Mouse (Mus musculus) spleen, adult 12 weeks (tissue): Measurements from ENCODE around the gene Atg101.
"Not testable (repeated sequence)": the region's sequence is repeated elsewhere in the genome, so short reads cannot be mapped to it uniquely, and the experiment has no call there.

Source experiments
- DNase-seq: peaks from one replicate; pipeline ENCODE4 v3.0.0; 2022; ENCODE audit warnings: low spot score

Gene Atg101

GRCm38 (mm10) chr15:101316913-101317813 is 33.1 kb downstream of the Atg101 start:
- DNase-seq: no peak

- DNase-seq: no peak
Observed at GRCm38 (mm10) chr15:101317814-101318500, 33.9 kb downstream of the Atg101 start.

GRCm38 (mm10) chr15:101318889-101319765 is 35.1 kb downstream of the Atg101 start:
- no peak for DNase-seq

GRCm38 (mm10) chr15:101320010-101320617 is 36.0 kb downstream of the Atg101 start:
- no peak for DNase-seq

GRCm38 (mm10) chr15:101320618-101321041 is 36.6 kb downstream of the Atg101 start:
- DNase-seq: no peak

GRCm38 (mm10) chr15:101321126-101321525 is 37.1 kb downstream of the Atg101 start:
- no peak for DNase-seq

- DNase-seq: no peak
Observed at GRCm38 (mm10) chr15:101322106-101322505, 38.0 kb downstream of the Atg101 start.

- no peak for DNase-seq
Observed at GRCm38 (mm10) chr15:101322640-101323039, 38.6 kb downstream of the Atg101 start.

- no peak for DNase-seq
Observed at GRCm38 (mm10) chr15:101323511-101323910, 39.4 kb downstream of the Atg101 start.

GRCm38 (mm10) chr15:101324409-101324808 is 40.3 kb downstream of the Atg101 start:
- not testable (repeated sequence) for DNase-seq

GRCm38 (mm10) chr15:101325991-101326534 is 42.0 kb downstream of the Atg101 start:
- DNase-seq: no peak

- peak; percentile 13 for DNase-seq
Observed at GRCm38 (mm10) chr15:101327282-101327681, 43.2 kb downstream of the Atg101 start.

GRCm38 (mm10) chr15:101328876-101329563 is 44.9 kb downstream of the Atg101 start:
- no peak for DNase-seq

GRCm38 (mm10) chr15:101329564-101329892 is 45.5 kb downstream of the Atg101 start:
- no peak for DNase-seq

- DNase-seq: no peak
Observed at GRCm38 (mm10) chr15:101331090-101331489, 47.0 kb downstream of the Atg101 start.

- no peak for DNase-seq
Observed at GRCm38 (mm10) chr15:101332370-101332769, 48.3 kb downstream of the Atg101 start.

- DNase-seq: no peak
Observed at GRCm38 (mm10) chr15:101333165-101333564, 49.1 kb downstream of the Atg101 start.

GRCm38 (mm10) chr15:101333648-101334047 is 49.6 kb downstream of the Atg101 start:
- no peak for DNase-seq

GRCm38 (mm10) chr15:101336474-101337174 is 52.6 kb downstream of the Atg101 start:
- DNase-seq: no peak

GRCm38 (mm10) chr15:101338359-101338758 is 54.3 kb downstream of the Atg101 start:
- no peak for DNase-seq
